Mouse (Mus musculus) embryonic fibroblast, embryonic 13.5 days (primary cell): ENCODE measurements around the gene Atxn2l.
"Not testable (repeated sequence)": the region's sequence is repeated elsewhere in the genome, so short reads cannot be mapped to it uniquely, and the experiment has no call there.

Experiments
- CTCF ChIP-seq: IDR thresholded peaks from 2 replicates; pipeline ENCODE4 v1.5.1; 2011; ENCODE audit warnings: mild to moderate bottlenecking, control low read depth, low read length, moderate library complexity, borderline replicate concordance; ENCODE audit not compliant: insufficient read depth
- POLR2A ChIP-seq: IDR thresholded peaks from 2 replicates; pipeline ENCODE4 v1.6.1; 2011; ENCODE audit warnings: low read depth, mild to moderate bottlenecking, control low read depth, low read length, moderate library complexity

DNA sequence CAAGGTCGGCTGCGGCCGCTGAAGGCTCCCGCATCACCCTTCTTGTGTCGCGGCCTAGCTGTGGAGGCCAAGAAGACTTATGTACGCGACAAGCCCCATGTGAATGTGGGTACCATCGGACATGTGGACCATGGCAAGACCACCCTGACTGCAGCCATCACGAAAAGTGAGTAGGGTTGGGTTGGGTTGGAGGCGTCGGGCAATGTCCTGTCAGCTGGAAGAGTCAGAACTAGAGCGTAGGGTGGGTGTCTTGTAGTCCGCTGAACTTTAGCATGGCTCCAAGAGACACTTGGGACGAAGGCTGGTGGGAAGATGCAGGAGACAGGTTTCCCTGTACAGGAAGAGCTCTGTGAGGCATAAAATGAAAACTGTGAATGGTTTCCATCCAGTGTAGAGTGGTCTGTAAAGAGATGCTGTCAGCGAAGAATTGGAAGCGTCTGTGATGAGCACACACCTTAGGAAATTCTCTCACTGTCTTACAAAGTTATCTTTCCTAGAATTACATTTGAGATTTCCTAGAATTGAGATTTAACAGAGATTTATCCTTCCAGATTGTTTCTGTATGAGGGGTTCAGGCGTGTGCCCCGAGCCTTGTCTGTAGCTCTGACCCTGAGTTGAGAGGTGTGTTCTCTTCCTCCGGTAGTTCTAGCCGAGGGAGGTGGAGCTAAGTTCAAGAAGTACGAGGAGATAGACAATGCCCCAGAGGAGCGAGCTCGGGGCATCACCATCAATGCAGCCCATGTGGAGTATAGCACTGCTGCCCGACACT lies 15.4 kb downstream of the Atxn2l start:
- not testable (repeated sequence) for TF ChIP-seq CTCF, POLR2A
